Comparison of ENCODE assay signal across 8 mouse cellular contexts in genomic region chr11:87357317-87358300, GRCm38 (mm10). TPM values are rescaled to one million over a fixed set of nuclear protein-coding genes. Genes with fewer than 3 reads are reported as not detected.
DNase-seq lines count a peak whose midpoint lies in the region; ATAC-seq and TF ChIP-seq lines count a peak whose summit lies in the region.

No protein-coding gene starts in this region.

- H3K27ac ChIP-seq in kidney, embryonic 14.5 days (ENCODE audit: low read depth, low read length) = no peak overlapping the region
- H3K27ac ChIP-seq in MEL (ENCODE audit: control insufficient read depth, low read depth, low read length) = peak overlapping the region; percentile 1
- H3K27ac ChIP-seq in hindbrain, embryonic 10.5 days = peak overlapping the region; percentile 83
- no peak overlapping the region for H3K27ac ChIP-seq in limb, embryonic 13.5 days
- peak overlapping the region; percentile 69 for H3K27ac ChIP-seq in neural tube, embryonic 12.5 days

- no peak for TF ChIP-seq RAD21 in MEL (IDR thresholded peaks at IDR 0.05; ENCODE audit: low read depth, low read length)

- no peak for TF ChIP-seq POLR2A in MEL (IDR thresholded peaks at IDR 0.05; ENCODE audit: control insufficient read depth in 1 of 2, insufficient read depth in 1 of 2, low read depth in 1 of 2, low read length in 2 of 2, poor library complexity in 1 of 2)

- H3K4me1 ChIP-seq in kidney, embryonic 14.5 days (ENCODE audit: control insufficient read depth, insufficient read depth, low read length) = no peaks in the 10 kb centered on the region
- peaks cover 2% of the 10 kb centered on the region in 2 experiments; a peak in 2 of 4 replicates for H3K4me1 ChIP-seq in MEL (ENCODE audit: control insufficient read depth in 1 of 2, insufficient read depth in 2 of 2, low read length in 2 of 2)
- H3K4me1 ChIP-seq in hindbrain, embryonic 10.5 days (replicated peaks) = peaks cover 14% of the 10 kb centered on the region; the same call in 1 of the 2 replicates
- peaks cover 13% of the 10 kb centered on the region for H3K4me1 ChIP-seq in limb, embryonic 13.5 days
- H3K4me1 ChIP-seq in neural tube, embryonic 12.5 days = peaks cover 6% of the 10 kb centered on the region

- DNase-seq in kidney, adult 11 months = no peak
- DNase-seq in MEL (ENCODE audit: low read depth, low spot score) = peak; percentile 67
- peak; percentile 45 for DNase-seq in embryo, embryonic 9.5 days (ENCODE audit: extremely low spot score)
- DNase-seq in hindbrain, embryonic 10.5 days (ENCODE audit: low spot score) = peak; percentile 47
- no peak for DNase-seq in gastrocnemius, postnatal 10 days

- peak overlapping the region; percentile 43; the same call in 1 of the 2 replicates for H3K9ac ChIP-seq in kidney, embryonic 14.5 days (ENCODE audit: low read depth, low read length)
- peak overlapping the region; percentile 80 for H3K9ac ChIP-seq in MEL (ENCODE audit: control insufficient read depth, low read depth, low read length, poor library complexity, severe bottlenecking)
- peak overlapping the region; percentile 64 for H3K9ac ChIP-seq in limb, embryonic 13.5 days
- peak overlapping the region; percentile 80 for H3K9ac ChIP-seq in neural tube, embryonic 12.5 days

- 3% methylated on average over 31 of the region's 31 CpGs for WGBS in kidney, embryonic 14.5 days
- 7% methylated on average over 31 of the region's 31 CpGs for WGBS in hindbrain, embryonic 10.5 days
- WGBS in limb, embryonic 13.5 days = 5% methylated on average over 31 of the region's 31 CpGs
- WGBS in neural tube, embryonic 12.5 days = 3% methylated on average over 31 of the region's 31 CpGs

- peaks cover 26% of the 10 kb centered on the region for H3K27me3 ChIP-seq in kidney, embryonic 14.5 days (ENCODE audit: control insufficient read depth, insufficient read depth, low read length)
- no peaks in the 10 kb centered on the region for H3K27me3 ChIP-seq in MEL (ENCODE audit: control insufficient read depth in 1 of 2, insufficient read depth in 2 of 2, low read length in 2 of 2)
- H3K27me3 ChIP-seq in hindbrain, embryonic 10.5 days (ENCODE audit: insufficient read depth, poor library complexity, severe bottlenecking) = peaks cover 23% of the 10 kb centered on the region; the same call in 1 of the 2 replicates
- peaks cover 59% of the 10 kb centered on the region for H3K27me3 ChIP-seq in limb, embryonic 13.5 days
- H3K27me3 ChIP-seq in neural tube, embryonic 12.5 days (replicated peaks) = no peaks in the 10 kb centered on the region

- peak; percentile 33 for ATAC-seq in kidney, embryonic 14.5 days (ENCODE audit: low FRiP score, low TSS enrichment)
- no peak for ATAC-seq in limb, embryonic 13.5 days (ENCODE audit: low FRiP score, low read depth)
- 0 out of 2 replicates have a peak, but pooled peaks have one; percentile 10 for ATAC-seq in neural tube, embryonic 12.5 days (ENCODE audit: low FRiP score, low read depth)

- H3K36me3 ChIP-seq in kidney, embryonic 14.5 days (ENCODE audit: control insufficient read depth, insufficient read depth, low read length) = no peaks in the 10 kb centered on the region
- peaks cover 0 to 13% of the 10 kb centered on the region in 2 experiments; a peak in 2 of 4 replicates for H3K36me3 ChIP-seq in MEL (ENCODE audit: control insufficient read depth in 1 of 2, insufficient read depth in 2 of 2, low read length in 2 of 2)
- peaks cover 14% of the 10 kb centered on the region for H3K36me3 ChIP-seq in hindbrain, embryonic 10.5 days
- H3K36me3 ChIP-seq in limb, embryonic 13.5 days = no peaks in the 10 kb centered on the region
- H3K36me3 ChIP-seq in neural tube, embryonic 12.5 days = peaks cover 4% of the 10 kb centered on the region

- no peak for TF ChIP-seq CTCF in MEL (IDR thresholded peaks at IDR 0.05 in 2 of 3, conservative IDR thresholded peaks at IDR 0.05 in 1 of 3; ENCODE audit: control insufficient read depth in 1 of 3, insufficient read depth in 1 of 3, low read depth in 2 of 3, low read length in 3 of 3, poor library complexity in 1 of 3, severe bottlenecking in 1 of 3)

- H3K4me3 ChIP-seq in kidney, embryonic 14.5 days (ENCODE audit: low read length) = peak overlapping the region; percentile 73
- H3K4me3 ChIP-seq in MEL (ENCODE audit: control insufficient read depth in 1 of 2, insufficient read depth in 1 of 2, low read depth in 2 of 2, low read length in 2 of 2) = peak overlapping the region; percentile 82 to 97
- peak overlapping the region; percentile 92 for H3K4me3 ChIP-seq in hindbrain, embryonic 10.5 days
- peak overlapping the region; percentile 69 for H3K4me3 ChIP-seq in limb, embryonic 13.5 days
- peak overlapping the region; percentile 84 for H3K4me3 ChIP-seq in neural tube, embryonic 12.5 days

- peak overlapping the region; percentile 79 for H3K4me2 ChIP-seq in kidney, embryonic 14.5 days (replicated peaks; ENCODE audit: low read depth, low read length)
- H3K4me2 ChIP-seq in limb, embryonic 13.5 days (replicated peaks) = peak overlapping the region; percentile 98
- peak overlapping the region; percentile 81 for H3K4me2 ChIP-seq in neural tube, embryonic 12.5 days (replicated peaks)

- no peaks in the 10 kb centered on the region for H3K9me3 ChIP-seq in kidney, embryonic 14.5 days (ENCODE audit: control insufficient read depth, low read length)
- H3K9me3 ChIP-seq in MEL (replicated peaks; ENCODE audit: insufficient read depth, low read length) = no peaks in the 10 kb centered on the region
- no peaks in the 10 kb centered on the region for H3K9me3 ChIP-seq in hindbrain, embryonic 10.5 days
- no peaks in the 10 kb centered on the region for H3K9me3 ChIP-seq in limb, embryonic 13.5 days
- H3K9me3 ChIP-seq in neural tube, embryonic 12.5 days = no peaks in the 10 kb centered on the region

- peaks cover 5% of the 10 kb centered on the region; the same call in 1 of the 2 replicates for H3K79me2 ChIP-seq in MEL (ENCODE audit: control insufficient read depth, insufficient read depth, low read length, poor library complexity)

- peak in 1 of 2 experiments; percentile 46; a peak in 2 of 4 replicates for TF ChIP-seq EP300 in MEL (IDR thresholded peaks at IDR 0.05; ENCODE audit: low read depth in 1 of 2, low read length in 2 of 2)

TF ChIP-seq in MEL, 35 proteins besides CTCF, POLR2A, EP300 and RAD21:
- TF ChIP-seq MYB (IDR thresholded peaks at IDR 0.05; ENCODE audit: low read depth, low read length) = no peak
- TF ChIP-seq TAL1 (IDR thresholded peaks at IDR 0.05; ENCODE audit: low read length) = no peak
- TF ChIP-seq ZNF384 (IDR thresholded peaks at IDR 0.05; ENCODE audit: low read depth, low read length) = no peak
- no peak for TF ChIP-seq ZKSCAN1 (IDR thresholded peaks at IDR 0.05; ENCODE audit: low read depth, low read length)
- 0 out of 2 replicates have a peak, but pooled peaks have one; percentile 17 for TF ChIP-seq ETS1 (IDR thresholded peaks at IDR 0.05; ENCODE audit: low read depth, low read length)
- TF ChIP-seq BHLHE40 (IDR thresholded peaks at IDR 0.05; ENCODE audit: borderline replicate concordance, low read depth, low read length) = no peak
- no peak for TF ChIP-seq TCF12 (IDR thresholded peaks at IDR 0.05; ENCODE audit: low read depth, low read length)
- no peak for TF ChIP-seq CHD1 (IDR thresholded peaks at IDR 0.05; ENCODE audit: low read depth, low read length)
- TF ChIP-seq MAFK (IDR thresholded peaks at IDR 0.05; ENCODE audit: borderline replicate concordance, low read depth, low read length) = no peak
- no peak for TF ChIP-seq UBTF (IDR thresholded peaks at IDR 0.05; ENCODE audit: borderline replicate concordance, insufficient read depth, low read depth, low read length)
- peak; percentile 64 for TF ChIP-seq ELF1 (IDR thresholded peaks at IDR 0.05; ENCODE audit: low read depth, low read length)
- no peak for TF ChIP-seq MEF2A (IDR thresholded peaks at IDR 0.05; ENCODE audit: extremely low read depth, insufficient replicate concordance, low read depth, low read length, poor library complexity, severe bottlenecking)
- TF ChIP-seq NRF1 (IDR thresholded peaks at IDR 0.05; ENCODE audit: insufficient read depth, low read depth, low read length, poor library complexity, severe bottlenecking) = no peak

RNA-seq across cellular contexts. Expression of gene Ppm1e, which starts 1.2 kb away (rescaled TPM):
- 3.7 and 4.2 TPM in 2 replicates for polyA plus RNA-seq in kidney, embryonic 14.5 days (2014; fragmentation: Nextera tagmentation; extraction: Ambion mirVana)
- total RNA-seq in MEL (2012; rRNA removed) = 1.3 TPM in 2 replicates
- polyA plus RNA-seq in MEL (2012; ENCODE audit: insufficient read depth in 1 of 2, insufficient read length in 2 of 2, low read depth in 1 of 2, low replicate concordance in 2 of 2, missing spikeins in 1 of 2) = 1 to 10 TPM in 1 of 2 experiments, not detected in 1; 2.8 TPM
- polyA plus RNA-seq in hindbrain, embryonic 10.5 days (2016; fragmentation: Nextera tagmentation; extraction: Ambion mirVana) = 5.4 and 9.2 TPM in 2 replicates
- polyA plus RNA-seq in limb, embryonic 13.5 days (2015; fragmentation: Nextera tagmentation; extraction: Ambion mirVana) = 2.1 TPM in 2 replicates
- polyA plus RNA-seq in neural tube, embryonic 12.5 days (2016; fragmentation: Nextera tagmentation; extraction: Ambion mirVana) = 22.5 and 24.9 TPM in 2 replicates
- 1 to 10 TPM in 1 of 2 experiments, under 1 TPM in 1; 0.75 to 1.7 TPM for total RNA-seq in gastrocnemius, postnatal 10 days (2021)

RNA-seq across cellular contexts. Expression of gene Rad51c, which starts 47.1 kb away (rescaled TPM):
- 7.4 and 8.2 TPM in 2 replicates for polyA plus RNA-seq in kidney, embryonic 14.5 days (2014; fragmentation: Nextera tagmentation; extraction: Ambion mirVana)
- total RNA-seq in MEL (2012; rRNA removed) = 1.5 and 2.5 TPM in 2 replicates
- 1 to 10 TPM in 1 of 2 experiments, not detected in 1; 1.9 TPM for polyA plus RNA-seq in MEL (2012; ENCODE audit: insufficient read depth in 1 of 2, insufficient read length in 2 of 2, low read depth in 1 of 2, low replicate concordance in 2 of 2, missing spikeins in 1 of 2)
- polyA plus RNA-seq in hindbrain, embryonic 10.5 days (2016; fragmentation: Nextera tagmentation; extraction: Ambion mirVana) = 12.3 and 13.6 TPM in 2 replicates
- polyA plus RNA-seq in limb, embryonic 13.5 days (2015; fragmentation: Nextera tagmentation; extraction: Ambion mirVana) = 10.0 and 10.2 TPM in 2 replicates
- 9.0 and 10.5 TPM in 2 replicates for polyA plus RNA-seq in neural tube, embryonic 12.5 days (2016; fragmentation: Nextera tagmentation; extraction: Ambion mirVana)
- total RNA-seq in gastrocnemius, postnatal 10 days (2021) = 1 to 10 TPM; 1.5 to 1.7 TPM

RNA-seq across cellular contexts. Expression of gene Tex14, which starts 47.3 kb away (rescaled TPM):
- polyA plus RNA-seq in kidney, embryonic 14.5 days (2014; fragmentation: Nextera tagmentation; extraction: Ambion mirVana) = 0.27 and 0.71 TPM in 2 replicates
- total RNA-seq in MEL (2012; rRNA removed) = 0.23 and 0.42 TPM in 2 replicates
- polyA plus RNA-seq in MEL (2012; ENCODE audit: insufficient read depth in 1 of 2, insufficient read length in 2 of 2, low read depth in 1 of 2, low replicate concordance in 2 of 2, missing spikeins in 1 of 2) = under 1 TPM in 1 of 2 experiments, not detected in 1; 0.42 TPM
- not detected in 2 replicates for polyA plus RNA-seq in hindbrain, embryonic 10.5 days (2016; fragmentation: Nextera tagmentation; extraction: Ambion mirVana)
- 0.93 and 1.3 TPM in 2 replicates for polyA plus RNA-seq in limb, embryonic 13.5 days (2015; fragmentation: Nextera tagmentation; extraction: Ambion mirVana)
- 0.64 and 1.0 TPM in 2 replicates for polyA plus RNA-seq in neural tube, embryonic 12.5 days (2016; fragmentation: Nextera tagmentation; extraction: Ambion mirVana)
- 1 to 10 TPM in 1 of 2 experiments, under 1 TPM in 1; 0.45 to 1.4 TPM for total RNA-seq in gastrocnemius, postnatal 10 days (2021)

Comparison
In these comparisons a context has a peak if more than half of its experiments do, and no peak if none do; other contexts are left out.
1. H3K27ac ChIP-seq: peak in MEL (single experiment), hindbrain, embryonic 10.5 days (single experiment) and neural tube, embryonic 12.5 days (single experiment); none in kidney, embryonic 14.5 days (single experiment) and limb, embryonic 13.5 days (single experiment).
2. DNase-seq: peak in MEL (single experiment), embryo, embryonic 9.5 days (single experiment) and hindbrain, embryonic 10.5 days (single experiment); none in kidney, adult 11 months (single experiment) and gastrocnemius, postnatal 10 days (single experiment).
3. Peak in every context shown above with its lines, with median percentiles within 50 percentile points of each other: H3K4me2 ChIP-seq, H3K4me3 ChIP-seq and H3K9ac ChIP-seq.